Mouse (Mus musculus) cerebellum, adult 9-11 months (tissue): ENCODE data around the gene Vav2.

ENCODE experiments used
- DNase-seq: peaks from one replicate; pipeline ENCODE4 v3.0.0; 2022

Gene Vav2

GRCm38 (mm10) chr2:27358461-27358860 is 68.4 kb downstream of the Vav2 start:
- DNase-seq: no peak

GRCm38 (mm10) chr2:27355684-27356083 is 71.1 kb downstream of the Vav2 start:
- no peak for DNase-seq

GRCm38 (mm10) chr2:27354610-27355211 is 72.1 kb downstream of the Vav2 start:
- no peak for DNase-seq

GRCm38 (mm10) chr2:27352720-27353119 is 74.1 kb downstream of the Vav2 start:
- DNase-seq: peak; percentile 21

GRCm38 (mm10) chr2:27350371-27350770 is 76.5 kb downstream of the Vav2 start:
- DNase-seq: no peak

GRCm38 (mm10) chr2:27343984-27344453 is 82.8 kb downstream of the Vav2 start:
- no peak for DNase-seq

- DNase-seq: no peak
These were observed 86.2 kb downstream of the Vav2 start for GRCm38 (mm10) chr2:27340682-27341081.

- no peak for DNase-seq
These were observed 87.8 kb downstream of the Vav2 start for GRCm38 (mm10) chr2:27339051-27339450.

GRCm38 (mm10) chr2:27337261-27337660 is 89.6 kb downstream of the Vav2 start:
- DNase-seq: no peak

GRCm38 (mm10) chr2:27336600-27336999 is 90.2 kb downstream of the Vav2 start:
- DNase-seq: no peak

- DNase-seq: no peak
These were observed 92.0 kb downstream of the Vav2 start for GRCm38 (mm10) chr2:27334816-27335215.

- no peak for DNase-seq
These were observed 95.3 kb downstream of the Vav2 start for GRCm38 (mm10) chr2:27331560-27331959.

- DNase-seq: peak; percentile 80
These were observed 96.4 kb downstream of the Vav2 start for GRCm38 (mm10) chr2:27330446-27330845.

GRCm38 (mm10) chr2:27329386-27330060 is 97.3 kb downstream of the Vav2 start:
- DNase-seq: no peak

GRCm38 (mm10) chr2:27328613-27329041 is 98.2 kb downstream of the Vav2 start:
- no peak for DNase-seq

- DNase-seq: no peak
These were observed 98.9 kb downstream of the Vav2 start for GRCm38 (mm10) chr2:27327886-27328285.

- DNase-seq: no peak
These were observed 99.8 kb downstream of the Vav2 start for GRCm38 (mm10) chr2:27327076-27327475.

GRCm38 (mm10) chr2:27326357-27326756 is 100.5 kb downstream of the Vav2 start:
- no peak for DNase-seq

- no peak for DNase-seq
These were observed 102.1 kb downstream of the Vav2 start for GRCm38 (mm10) chr2:27324690-27325089.

- no peak for DNase-seq
These were observed 105.4 kb downstream of the Vav2 start for GRCm38 (mm10) chr2:27321431-27321875.

GRCm38 (mm10) chr2:27320820-27321219 is 106.0 kb downstream of the Vav2 start:
- no peak for DNase-seq

- DNase-seq: no peak
These were observed 108.2 kb downstream of the Vav2 start for GRCm38 (mm10) chr2:27318606-27319005.

- no peak for DNase-seq
These were observed 108.6 kb downstream of the Vav2 start for GRCm38 (mm10) chr2:27318197-27318596.

- no peak for DNase-seq
These were observed 110.7 kb downstream of the Vav2 start for GRCm38 (mm10) chr2:27316167-27316566.

GRCm38 (mm10) chr2:27314269-27314668 is 112.6 kb downstream of the Vav2 start:
- no peak for DNase-seq
